Mouse (Mus musculus) gastrocnemius, postnatal 36 days (tissue): ENCODE results near the gene Bola2. TPM values are rescaled to one million over a fixed set of nuclear protein-coding genes. Genes with fewer than 3 reads are reported as not detected.

Source experiments
- DNase-seq, 2 experiments: peaks; one replicate each; pipeline ENCODE4 v3.0.0; 2022
- intact Hi-C: fragments of 180-260 bp; cut with DNase I; formaldehyde crosslinking; loops from one replicate; pipeline ENCODE4 v1.15.1; 2025
- total RNA-seq, 2 experiments: library from RNA; stranded (reverse); gene quantifications; 2 replicates each; pipeline ENCODE4 v1.2.3; 2021

The Bola2 gene
- total RNA-seq, 2 experiments from 2014 or later = 29.9 to 36.8 TPM

DNA sequence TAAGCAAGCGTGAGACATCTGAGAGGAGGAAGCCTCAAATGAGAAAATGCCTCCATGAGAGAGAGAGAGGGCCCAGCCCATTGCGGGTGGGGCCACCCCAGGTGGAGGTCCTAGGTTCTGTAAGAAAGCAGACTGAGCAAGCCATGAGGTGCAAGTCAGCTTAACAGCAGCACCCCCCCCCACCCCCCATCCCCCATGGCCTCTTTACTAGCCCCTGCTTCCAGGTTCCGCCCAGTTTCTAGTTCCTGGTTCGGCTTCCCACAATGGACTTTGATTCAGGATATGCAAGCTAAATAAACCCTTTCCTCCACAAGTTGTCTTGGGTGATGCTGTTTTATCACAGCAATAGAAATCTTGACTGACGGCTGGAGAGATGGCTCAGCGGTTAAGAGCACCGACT lies 53.6 kb downstream of the Bola2 start:
- intact Hi-C loops = no loop called here
- no peak for DNase-seq

Other genes with a start within 250 kb of the Bola2 start
- over 10,000 TPM; 23,125 to 24,213 TPM for gene Atp2a1, start 232.3 kb upstream of the Bola2 start, total RNA-seq
- gene Sh2b1, start 220.0 kb upstream of the Bola2 start, total RNA-seq = 10 to 100 TPM; 36.8 to 43.4 TPM
- gene Tufm, start 208.0 kb upstream of the Bola2 start, total RNA-seq = 100 to 1,000 TPM; 122 to 145 TPM
- gene Atxn2l, start 192.0 kb upstream of the Bola2 start, total RNA-seq = 10 to 100 TPM; 25.8 to 29.9 TPM
- 100 to 1,000 TPM; 129 to 154 TPM for gene Eif3c, start 129.0 kb upstream of the Bola2 start, total RNA-seq
- under 1 TPM; 0.44 to 0.46 TPM for gene Apobr, start 110.5 kb upstream of the Bola2 start, total RNA-seq
- gene Cln3, start 109.6 kb upstream of the Bola2 start, total RNA-seq = 10 to 100 TPM; 10.7 to 11.0 TPM
- gene Il27, start 100.5 kb upstream of the Bola2 start, total RNA-seq = not detected
- 10 to 100 TPM in 1 of 2 experiments, 1 to 10 TPM in 1; 8.5 to 11.9 TPM for gene Nupr1, start 64.5 kb upstream of the Bola2 start, total RNA-seq
- gene Sgf29, start 46.1 kb upstream of the Bola2 start, total RNA-seq = 10 to 100 TPM; 29.3 to 33.2 TPM
- gene Sult1a1, start 19.0 kb upstream of the Bola2 start, total RNA-seq = 10 to 100 TPM; 15.7 to 21.0 TPM
- gene Slx1b, start 383 bp downstream of the Bola2 start, total RNA-seq = 1 to 10 TPM; 2.1 to 3.6 TPM
- gene Coro1a, start 12.4 kb downstream of the Bola2 start, total RNA-seq = 1 to 10 TPM; 2.6 to 5.2 TPM
- 10 to 100 TPM; 15.7 to 21.9 TPM for gene Mapk3, start 64.2 kb downstream of the Bola2 start, total RNA-seq
- gene Gdpd3, start 70.9 kb downstream of the Bola2 start, total RNA-seq = 1 to 10 TPM in 1 of 2 experiments, under 1 TPM in 1; 0.99 to 1.8 TPM
- gene Ypel3, start 81.6 kb downstream of the Bola2 start, total RNA-seq = 10 to 100 TPM; 77.7 to 97.4 TPM
- under 1 TPM; 0.28 to 0.30 TPM for gene Tbx6, start 86.1 kb downstream of the Bola2 start, total RNA-seq
- 10 to 100 TPM; 21.6 to 22.4 TPM for gene Ppp4c, start 97.1 kb downstream of the Bola2 start, total RNA-seq
- gene Fam57b, start 102.3 kb downstream of the Bola2 start, total RNA-seq = 10 to 100 TPM; 55.8 to 67.4 TPM
- not detected for gene 4930451I11Rik, start 136.2 kb downstream of the Bola2 start, total RNA-seq
- gene Doc2a, start 152.0 kb downstream of the Bola2 start, total RNA-seq = not detected
- gene Hirip3, start 166.6 kb downstream of the Bola2 start, total RNA-seq = 1 to 10 TPM; 3.7 to 7.8 TPM
- gene Ino80e, start 167.0 kb downstream of the Bola2 start, total RNA-seq = 10 to 100 TPM; 10.3 to 12.6 TPM
- 10 to 100 TPM; 18.3 to 21.7 TPM for gene Taok2, start 189.3 kb downstream of the Bola2 start, total RNA-seq
- 1 to 10 TPM; 9.1 to 9.3 TPM for gene Tmem219, start 227.5 kb downstream of the Bola2 start, total RNA-seq
- 1 to 10 TPM; 1.4 to 1.6 TPM for gene Kctd13, start 233.5 kb downstream of the Bola2 start, total RNA-seq